Mouse (Mus musculus) bone marrow, adult 2 months (tissue): Measurements from ENCODE around the gene Chd3. TPM values are rescaled to one million over a fixed set of nuclear protein-coding genes. Genes with fewer than 3 reads are reported as not detected.
A peak's percentile ranks its signal among the peaks of the same experiment; 100 is the strongest.

Experiments
- H3K27ac ChIP-seq: fragments of 200-500 bp; 2 replicates; pipeline ENCODE4 v1.5.1; 2012; ENCODE audit warnings: low read depth, mild to moderate bottlenecking, control low read depth, inconsistent platforms, low read length; ENCODE audit not compliant: control insufficient read depth, poor library complexity, insufficient read depth
- H3K4me1 ChIP-seq: fragments of 200-500 bp; 2 replicates; pipeline ENCODE4 v1.6.1; 2011; ENCODE audit warnings: low read length; ENCODE audit not compliant: control insufficient read depth, insufficient read depth
- H3K4me3 ChIP-seq: fragments of 200-500 bp; replicated peaks from 2 replicates; pipeline ENCODE3; 2011; ENCODE audit warnings: mild to moderate bottlenecking, low read depth, low read length, control low read depth; ENCODE audit not compliant: control insufficient read depth
- CTCF ChIP-seq: fragments of 200-500 bp; IDR thresholded peaks from 2 replicates; pipeline ENCODE4 v1.5.1; 2011; ENCODE audit warnings: low read length, control low read depth; ENCODE audit not compliant: control insufficient read depth, insufficient read depth
- POLR2A ChIP-seq: fragments of 200-500 bp; IDR thresholded peaks from 2 replicates; pipeline ENCODE4 v1.6.1; 2011; ENCODE audit warnings: low read depth, mild to moderate bottlenecking, control low read depth, low read length, borderline replicate concordance; ENCODE audit not compliant: control insufficient read depth
- WGBS: fragments of 180-500 bp; shearing (Covaris S2); methylation state at CpG from one replicate; pipeline ENCODE4 v1.1.7; 2018; 5-methylcytosine and 5-hydroxymethylcytosine counted together
- polyA plus RNA-seq: library from polyadenylated mRNA; stranded (reverse); fragments of >200 nt; gene quantifications from 2 replicates; pipeline ENCODE4 v1.2.4, GENCODE M21; 2011; ENCODE audit warnings: low replicate concordance; ENCODE audit not compliant: missing spikeins, insufficient read depth, insufficient read length

The Chd3 gene
- polyA plus RNA-seq, 1 experiment = 54.5 TPM

- 87% methylated on average over 6 of the region's 6 CpGs for WGBS
- H3K27ac ChIP-seq = no peak overlapping the region
These were observed 15.8 kb upstream of the Chd3 start for GRCm38 (mm10) chr11:69384979-69385378.

GRCm38 (mm10) chr11:69382478-69383105, 13.4 kb upstream of the Chd3 start:
- TF ChIP-seq CTCF (no peak), POLR2A (no peak)
- H3K4me3 ChIP-seq = no peak overlapping the region
- 81% methylated on average over 10 of the region's 10 CpGs for WGBS
- H3K27ac ChIP-seq = no peak overlapping the region
- peaks cover 2% of the 10 kb centered on the region; the same call in 1 of the 2 replicates for H3K4me1 ChIP-seq

More at GRCm38 (mm10) chr11:69384979-69385378, 15.8 kb upstream of the Chd3 start:
- TF ChIP-seq CTCF (no peak), POLR2A (no peak)
- Histone ChIP-seq H3K4me1 (no peaks in the 10 kb centered on the region), H3K4me3 (no peak overlapping the region)

- H3K4me3 ChIP-seq = no peak overlapping the region
- no peak overlapping the region for H3K27ac ChIP-seq
- no peak for TF ChIP-seq CTCF
- WGBS = 82% methylated on average over 6 of the region's 6 CpGs
- H3K4me1 ChIP-seq = peaks cover 2% of the 10 kb centered on the region; the same call in 1 of the 2 replicates
These were observed 12.2 kb upstream of the Chd3 start for GRCm38 (mm10) chr11:69381356-69381755.

- H3K27ac ChIP-seq = no peak overlapping the region
- 35% methylated on average over 3 of the region's 3 CpGs for WGBS
- no peak for TF ChIP-seq POLR2A
- no peak for TF ChIP-seq CTCF
- H3K4me3 ChIP-seq = no peak overlapping the region
- H3K4me1 ChIP-seq = peaks cover 2% of the 10 kb centered on the region; the same call in 1 of the 2 replicates
These were observed 10.4 kb upstream of the Chd3 start for GRCm38 (mm10) chr11:69379600-69379999.

GRCm38 (mm10) chr11:69377766-69378165, 8.6 kb upstream of the Chd3 start:
- 59% methylated on average over 3 of the region's 3 CpGs for WGBS
- TF ChIP-seq CTCF (no peak), POLR2A (no peak)
- Histone ChIP-seq H3K4me1 (peaks cover 3% of the 10 kb centered on the region; the same call in 1 of the 2 replicates), H3K4me3 (no peak overlapping the region), H3K27ac (no peak overlapping the region)

GRCm38 (mm10) chr11:69375646-69376045, 6.4 kb upstream of the Chd3 start:
- TF ChIP-seq POLR2A = no peak
- no peak for TF ChIP-seq CTCF
- Histone ChIP-seq H3K27ac (no peak overlapping the region), H3K4me1 (peaks cover 3% of the 10 kb centered on the region; the same call in 1 of the 2 replicates), H3K4me3 (no peak overlapping the region)
- WGBS = 65% methylated on average over 4 of the region's 4 CpGs

- Histone ChIP-seq H3K27ac (peak overlapping the region; percentile 26; the same call in 1 of the 2 replicates), H3K4me1 (peaks cover 1% of the 10 kb centered on the region; the same call in 1 of the 2 replicates), H3K4me3 (peak overlapping the region; percentile 44)
- TF ChIP-seq POLR2A (no peak), CTCF (no peak)
- WGBS = 81% methylated on average over 16 of the region's 16 CpGs
These were observed 4.2 kb upstream of the Chd3 start for GRCm38 (mm10) chr11:69373223-69373965.

GRCm38 (mm10) chr11:69372780-69373170, 3.6 kb upstream of the Chd3 start:
- TF ChIP-seq CTCF (no peak), POLR2A (no peak)
- H3K27ac ChIP-seq = no peak overlapping the region
- WGBS = 56% methylated on average over 3 of the region's 3 CpGs
- peaks cover 3% of the 10 kb centered on the region; the same call in 1 of the 2 replicates for H3K4me1 ChIP-seq
- no peak overlapping the region for H3K4me3 ChIP-seq
